Mouse (Mus musculus): ENCODE results near the gene Gm973. TPM values are rescaled to one million over a fixed set of nuclear protein-coding genes. Genes with fewer than 3 reads are reported as not detected.
A peak's percentile ranks its signal among the peaks of the same experiment; 100 is the strongest.

Gm973 gene
- polyA plus RNA-seq, 1 experiment from 2014 or later: 2.8 TPM

DNA sequence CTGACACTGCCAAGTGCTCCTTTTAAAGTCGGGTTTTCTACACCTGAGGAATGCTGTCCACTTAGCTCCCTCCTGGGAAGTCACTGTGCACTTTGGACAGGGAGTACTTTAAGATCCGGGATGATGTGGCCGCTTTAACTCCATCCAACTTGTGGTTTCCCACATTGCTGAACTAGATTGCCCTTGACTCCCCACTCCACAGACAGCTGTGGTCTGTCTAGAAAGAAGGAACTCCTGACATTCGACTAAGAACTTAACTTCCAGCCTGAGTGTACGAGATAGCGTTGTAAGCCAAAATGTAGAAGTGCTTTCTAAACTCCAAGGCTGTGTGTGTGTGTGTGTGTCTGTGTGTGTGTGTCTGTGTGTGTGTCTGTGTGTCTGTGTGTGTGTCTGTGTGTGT lies 34.2 kb downstream of the Gm973 start:
- Histone ChIP-seq H3K4me1 (peaks cover 11% of the 10 kb centered on the region; the same call in 1 of the 2 replicates), H3K9ac (no peak overlapping the region), H3K36me3 (no peaks in the 10 kb centered on the region), H3K27me3 (no peaks in the 10 kb centered on the region), H3K4me2 (no peak overlapping the region), H3K9me3 (no peaks in the 10 kb centered on the region), H3K27ac (no peak overlapping the region), H3K4me3 (no peak overlapping the region)
- WGBS: 64% methylated on average over 6 of the region's 6 CpGs
- ATAC-seq (ENCODE audit: insufficient number of reproducible peaks, insufficient read depth, low FRiP score, low TSS enrichment, low read depth): no peak

DNA sequence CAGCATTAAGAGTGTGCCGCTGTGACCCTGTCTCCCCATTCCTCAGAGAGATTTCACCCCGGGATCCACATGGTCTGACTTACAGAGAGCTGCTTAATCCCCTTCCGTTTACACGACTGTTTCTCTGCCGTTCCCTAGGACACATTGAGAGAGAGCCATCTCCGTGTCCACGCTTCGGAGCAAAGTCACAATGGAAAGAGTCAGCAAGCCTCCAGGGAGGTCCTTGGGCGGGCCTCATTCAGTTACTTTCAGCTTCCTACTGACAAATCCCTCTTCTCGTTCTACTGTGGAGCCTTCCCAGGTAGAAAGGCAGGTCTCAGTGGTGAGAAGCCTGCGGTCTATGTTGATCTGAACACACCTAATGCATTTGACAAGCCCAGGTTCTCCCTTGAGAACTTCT lies 34.9 kb downstream of the Gm973 start:
- Histone ChIP-seq H3K27ac (no peak overlapping the region), H3K4me2 (no peak overlapping the region), H3K36me3 (no peaks in the 10 kb centered on the region), H3K9me3 (no peaks in the 10 kb centered on the region), H3K4me1 (peaks cover 15% of the 10 kb centered on the region), H3K27me3 (no peaks in the 10 kb centered on the region), H3K9ac (no peak overlapping the region), H3K4me3 (no peak overlapping the region)
- ATAC-seq (ENCODE audit: insufficient number of reproducible peaks, insufficient read depth, low FRiP score, low TSS enrichment, low read depth): no peak
- 70% methylated on average over 11 of the region's 11 CpGs for WGBS

DNA sequence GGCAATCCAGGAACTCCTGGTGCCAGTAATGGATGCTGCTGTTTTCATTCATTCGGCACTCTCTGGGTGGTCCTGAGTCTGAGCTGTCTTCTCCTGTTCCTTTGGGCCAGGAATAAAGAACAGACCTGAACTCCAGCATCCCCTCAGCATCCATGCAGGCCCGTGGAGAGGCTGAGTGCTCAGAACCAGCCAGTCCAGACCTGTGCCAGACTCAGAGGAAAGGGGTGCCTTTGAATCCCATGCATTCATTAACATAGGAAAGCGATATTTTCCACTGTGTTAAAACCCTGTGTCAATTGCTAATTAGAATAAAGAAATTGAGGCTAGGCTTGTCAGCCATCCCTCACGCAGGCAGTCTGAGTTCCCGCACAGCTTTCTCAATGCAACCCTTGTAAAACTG lies 37.6 kb downstream of the Gm973 start:
- Histone ChIP-seq H3K4me3 (no peak overlapping the region), H3K9ac (no peak overlapping the region), H3K4me2 (no peak overlapping the region), H3K27me3 (no peaks in the 10 kb centered on the region), H3K9me3 (no peaks in the 10 kb centered on the region), H3K36me3 (no peaks in the 10 kb centered on the region), H3K4me1 (peaks cover 18% of the 10 kb centered on the region), H3K27ac (no peak overlapping the region)
- 47% methylated on average over 5 of the region's 5 CpGs for WGBS
- ATAC-seq (ENCODE audit: insufficient number of reproducible peaks, insufficient read depth, low FRiP score, low TSS enrichment, low read depth): no peak

GRCm38 (mm10) chr1:59563581-59563980 lies 47.5 kb downstream of the Gm973 start:
- Histone ChIP-seq H3K4me2 (no peak overlapping the region), H3K4me1 (peaks cover 17% of the 10 kb centered on the region), H3K9ac (no peak overlapping the region), H3K9me3 (0 out of 2 replicates have a peak, but pooled peaks cover 3% of the 10 kb centered on the region), H3K27ac (no peak overlapping the region), H3K4me3 (no peak overlapping the region), H3K36me3 (no peaks in the 10 kb centered on the region), H3K27me3 (no peaks in the 10 kb centered on the region)
- no peak for ATAC-seq (ENCODE audit: insufficient number of reproducible peaks, insufficient read depth, low FRiP score, low TSS enrichment, low read depth)
- 42% methylated on average over 2 of the region's 2 CpGs for WGBS

DNA sequence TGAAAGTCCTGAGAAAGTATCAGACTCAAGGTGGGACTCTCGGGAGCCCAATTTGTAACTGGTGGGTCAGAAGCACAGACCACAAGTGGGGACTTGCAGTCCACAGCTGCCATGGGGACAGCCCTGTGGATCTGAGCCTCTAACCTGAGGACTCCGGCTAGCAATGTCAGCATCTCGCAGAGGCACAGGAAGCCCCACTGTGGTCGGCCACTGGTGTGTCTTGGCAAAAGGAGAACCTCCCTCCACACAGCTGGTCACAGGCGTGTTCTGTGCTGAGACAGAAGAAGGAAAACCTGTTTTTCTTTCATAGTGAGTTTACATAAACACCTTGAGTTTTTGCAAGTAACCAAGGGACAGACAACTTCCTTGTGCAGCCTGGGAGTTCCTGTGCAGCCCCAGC lies 49.7 kb downstream of the Gm973 start:
- no peak overlapping the region for H3K9ac ChIP-seq
- H3K27ac ChIP-seq: no peak overlapping the region
- WGBS: 86% methylated on average over 5 of the region's 5 CpGs
- 0 out of 2 replicates have a peak, but pooled peaks cover 3% of the 10 kb centered on the region for H3K9me3 ChIP-seq
- no peaks in the 10 kb centered on the region for H3K27me3 ChIP-seq
- H3K4me1 ChIP-seq: peaks cover 28% of the 10 kb centered on the region
- H3K4me3 ChIP-seq: no peak overlapping the region
- H3K4me2 ChIP-seq: no peak overlapping the region
- H3K36me3 ChIP-seq: no peaks in the 10 kb centered on the region
- 0 out of 2 replicates have a peak, but pooled peaks have one; percentile 21 for ATAC-seq (ENCODE audit: insufficient number of reproducible peaks, insufficient read depth, low FRiP score, low TSS enrichment, low read depth)

DNA sequence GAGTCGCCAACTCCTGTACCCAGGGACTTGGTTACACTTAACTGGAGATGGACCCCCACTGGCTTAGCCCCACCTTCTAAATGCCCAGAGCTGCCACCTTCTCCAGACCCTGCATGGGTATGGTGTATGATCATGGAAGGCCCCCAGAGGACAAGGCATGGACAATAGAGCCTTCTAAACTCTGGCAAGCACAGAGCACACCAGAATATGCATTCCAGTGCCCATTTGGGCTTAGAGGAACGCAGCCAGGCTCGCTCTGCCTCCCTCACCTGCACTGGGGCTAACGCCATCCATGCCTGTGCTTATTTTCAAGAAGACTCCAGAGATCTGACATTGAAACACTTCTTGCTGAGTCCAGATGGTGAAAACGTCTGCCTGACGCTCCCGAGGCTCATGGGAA lies 50.2 kb downstream of the Gm973 start:
- Histone ChIP-seq H3K9me3 (0 out of 2 replicates have a peak, but pooled peaks cover 3% of the 10 kb centered on the region), H3K9ac (no peak overlapping the region), H3K27me3 (no peaks in the 10 kb centered on the region), H3K4me2 (no peak overlapping the region), H3K27ac (peak overlapping the region; percentile 29), H3K4me3 (no peak overlapping the region), H3K36me3 (no peaks in the 10 kb centered on the region), H3K4me1 (peaks cover 28% of the 10 kb centered on the region)
- ATAC-seq (ENCODE audit: insufficient number of reproducible peaks, insufficient read depth, low FRiP score, low TSS enrichment, low read depth): no peak
- 68% methylated on average over 7 of the region's 7 CpGs for WGBS

DNA sequence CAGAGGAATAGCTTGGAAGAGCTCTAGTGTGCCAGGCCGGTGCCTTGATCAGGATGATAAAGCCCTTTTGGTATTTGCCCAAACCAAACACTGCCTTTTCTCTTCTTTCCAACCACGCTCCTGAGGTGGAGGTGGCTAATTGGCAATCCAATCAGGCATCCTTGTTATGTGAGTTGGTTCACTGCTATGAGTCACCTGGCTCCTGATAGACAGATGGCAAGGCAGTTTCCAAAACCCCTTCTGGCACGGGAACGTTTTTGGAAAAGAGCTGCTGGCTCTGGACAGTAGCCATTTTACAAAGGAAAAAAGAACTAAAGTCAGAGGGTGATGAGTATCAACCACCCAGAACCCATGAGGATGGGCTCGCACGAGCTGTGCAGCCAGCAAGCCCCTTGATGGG lies 50.9 kb downstream of the Gm973 start:
- 0 out of 2 replicates have a peak, but pooled peaks cover 3% of the 10 kb centered on the region for H3K9me3 ChIP-seq
- ATAC-seq (ENCODE audit: insufficient number of reproducible peaks, insufficient read depth, low FRiP score, low TSS enrichment, low read depth): no peak; the same call in 1 of the 2 replicates
- H3K4me2 ChIP-seq: no peak overlapping the region
- H3K27me3 ChIP-seq: no peaks in the 10 kb centered on the region
- no peak overlapping the region for H3K4me3 ChIP-seq
- peaks cover 28% of the 10 kb centered on the region for H3K4me1 ChIP-seq
- H3K36me3 ChIP-seq: no peaks in the 10 kb centered on the region
- no peak overlapping the region for H3K9ac ChIP-seq
- no peak overlapping the region; the same call in 1 of the 2 replicates for H3K27ac ChIP-seq
- WGBS: 53% methylated on average over 6 of the region's 6 CpGs

GRCm38 (mm10) chr1:59567521-59567920 lies 51.5 kb downstream of the Gm973 start:
- H3K27ac ChIP-seq: no peak overlapping the region
- no peaks in the 10 kb centered on the region for H3K27me3 ChIP-seq
- H3K4me1 ChIP-seq: peaks cover 28% of the 10 kb centered on the region
- H3K36me3 ChIP-seq: no peaks in the 10 kb centered on the region
- 0 out of 2 replicates have a peak, but pooled peaks cover 3% of the 10 kb centered on the region for H3K9me3 ChIP-seq
- H3K9ac ChIP-seq: no peak overlapping the region
- H3K4me3 ChIP-seq: no peak overlapping the region
- no peak for ATAC-seq (ENCODE audit: insufficient number of reproducible peaks, insufficient read depth, low FRiP score, low TSS enrichment, low read depth)
- WGBS: 87% methylated on average over 4 of the region's 4 CpGs
- no peak overlapping the region for H3K4me2 ChIP-seq

DNA sequence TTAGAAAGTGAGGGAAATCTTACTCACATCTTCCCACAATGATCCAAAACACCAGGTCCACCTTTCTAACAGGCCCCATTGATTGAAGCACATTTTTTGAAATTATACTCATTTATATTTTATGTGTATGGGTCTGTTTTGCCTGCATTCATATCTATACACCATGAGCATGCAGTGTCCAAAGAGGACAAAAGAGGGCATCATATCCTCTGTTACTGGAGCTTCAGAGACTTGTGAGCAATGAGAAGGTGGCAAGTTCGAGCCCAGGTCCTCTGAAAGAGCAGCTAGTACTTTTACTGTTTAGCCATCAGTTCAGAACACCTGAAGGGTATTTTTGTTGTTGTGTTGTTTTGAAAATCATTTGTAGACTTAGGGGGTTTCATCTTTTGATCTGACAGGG lies 52.2 kb downstream of the Gm973 start:
- 92% methylated on average over 1 of the region's 1 CpGs for WGBS
- no peak for ATAC-seq (ENCODE audit: insufficient number of reproducible peaks, insufficient read depth, low FRiP score, low TSS enrichment, low read depth)
- H3K36me3 ChIP-seq: no peaks in the 10 kb centered on the region

GRCm38 (mm10) chr1:59569301-59569700 lies 53.2 kb downstream of the Gm973 start:
- Histone ChIP-seq H3K4me3 (no peak overlapping the region), H3K36me3 (no peaks in the 10 kb centered on the region), H3K4me2 (no peak overlapping the region), H3K27me3 (no peaks in the 10 kb centered on the region), H3K9ac (no peak overlapping the region), H3K27ac (no peak overlapping the region), H3K4me1 (peaks cover 35% of the 10 kb centered on the region), H3K9me3 (no peaks in the 10 kb centered on the region)
- WGBS: 76% methylated on average over 5 of the region's 5 CpGs
- ATAC-seq (ENCODE audit: insufficient number of reproducible peaks, insufficient read depth, low FRiP score, low TSS enrichment, low read depth): no peak

More for the DNA sequence above, 52.2 kb downstream of the Gm973 start:
- Histone ChIP-seq H3K27ac (no peak overlapping the region), H3K4me3 (no peak overlapping the region), H3K9me3 (0 out of 2 replicates have a peak, but pooled peaks cover under 1% of the 10 kb centered on the region), H3K4me1 (peaks cover 28% of the 10 kb centered on the region), H3K9ac (no peak overlapping the region), H3K27me3 (no peaks in the 10 kb centered on the region), H3K4me2 (no peak overlapping the region)

- H3K4me2 ChIP-seq: no peak overlapping the region
- no peak overlapping the region for H3K4me3 ChIP-seq
- no peak overlapping the region for H3K27ac ChIP-seq
- no peak overlapping the region for H3K9ac ChIP-seq
- ATAC-seq (ENCODE audit: insufficient number of reproducible peaks, insufficient read depth, low FRiP score, low TSS enrichment, low read depth): no peak
- WGBS: 75% methylated on average over 4 of the region's 4 CpGs
- no peaks in the 10 kb centered on the region for H3K9me3 ChIP-seq
- H3K27me3 ChIP-seq: no peaks in the 10 kb centered on the region
- H3K4me1 ChIP-seq: peaks cover 40% of the 10 kb centered on the region
- no peaks in the 10 kb centered on the region for H3K36me3 ChIP-seq
These were observed 54.7 kb downstream of the Gm973 start for GRCm38 (mm10) chr1:59570767-59571166.

- no peak overlapping the region for H3K4me3 ChIP-seq
- H3K9me3 ChIP-seq: no peaks in the 10 kb centered on the region
- ATAC-seq (ENCODE audit: insufficient number of reproducible peaks, insufficient read depth, low FRiP score, low TSS enrichment, low read depth): no peak
- no peak overlapping the region for H3K4me2 ChIP-seq
- no peaks in the 10 kb centered on the region for H3K27me3 ChIP-seq
- WGBS: 44% methylated on average over 3 of the region's 3 CpGs
- H3K36me3 ChIP-seq: no peaks in the 10 kb centered on the region
- H3K4me1 ChIP-seq: peaks cover 35% of the 10 kb centered on the region
- no peak overlapping the region for H3K9ac ChIP-seq
- H3K27ac ChIP-seq: no peak overlapping the region
These were observed 55.4 kb downstream of the Gm973 start for GRCm38 (mm10) chr1:59571502-59571901.

All from embryonic facial prominence, embryonic 13.5 days (tissue).